Mouse (Mus musculus): ENCODE results near the gene Tox2. TPM values are rescaled to one million over a fixed set of nuclear protein-coding genes. Genes with fewer than 3 reads are reported as not detected.

The Tox2 gene
- polyA plus RNA-seq, 1 experiment: 14.6 TPM

- Histone ChIP-seq H3K4me3 (ENCODE audit: control insufficient read depth, low read depth, low read length) (no peak overlapping the region), H3K27ac (ENCODE audit: control insufficient read depth, insufficient read depth, low read depth, low read length) (no peak overlapping the region; the same call in 1 of the 2 replicates), H3K27me3 (ENCODE audit: control insufficient read depth, insufficient read depth, low read length) (no peaks in the 10 kb centered on the region), H3K4me1 (ENCODE audit: control insufficient read depth, insufficient read depth, low read length) (no peaks in the 10 kb centered on the region), H3K36me3 (ENCODE audit: control insufficient read depth, insufficient read depth, low read length) (no peaks in the 10 kb centered on the region)
- TF ChIP-seq POLR2A (IDR thresholded peaks at IDR 0.05; ENCODE audit: control insufficient read depth, low read depth, low read length) (no peak), CTCF (IDR thresholded peaks at IDR 0.05; ENCODE audit: control insufficient read depth, insufficient read depth, insufficient replicate concordance, low read depth, low read length) (no peak)
Observed at GRCm38 (mm10) chr2:163195106-163195833, 7.7 kb upstream of the Tox2 start.

- Histone ChIP-seq H3K36me3 (ENCODE audit: control insufficient read depth, insufficient read depth, low read length) (no peaks in the 10 kb centered on the region), H3K27me3 (ENCODE audit: control insufficient read depth, insufficient read depth, low read length) (no peaks in the 10 kb centered on the region), H3K27ac (ENCODE audit: control insufficient read depth, insufficient read depth, low read depth, low read length) (no peak overlapping the region), H3K4me3 (ENCODE audit: control insufficient read depth, low read depth, low read length) (no peak overlapping the region), H3K4me1 (ENCODE audit: control insufficient read depth, insufficient read depth, low read length) (no peaks in the 10 kb centered on the region)
- TF ChIP-seq POLR2A (IDR thresholded peaks at IDR 0.05; ENCODE audit: control insufficient read depth, low read depth, low read length): no peak
- TF ChIP-seq CTCF (IDR thresholded peaks at IDR 0.05; ENCODE audit: control insufficient read depth, insufficient read depth, insufficient replicate concordance, low read depth, low read length): no peak
Observed at GRCm38 (mm10) chr2:163195834-163196145, 7.1 kb upstream of the Tox2 start.

GRCm38 (mm10) chr2:163201897-163202296 lies 1.0 kb upstream of the Tox2 start:
- no peaks in the 10 kb centered on the region for H3K36me3 ChIP-seq (ENCODE audit: control insufficient read depth, insufficient read depth, low read length)
- no peaks in the 10 kb centered on the region; the same call in 1 of the 2 replicates for H3K27me3 ChIP-seq (ENCODE audit: control insufficient read depth, insufficient read depth, low read length)
- H3K27ac ChIP-seq (ENCODE audit: control insufficient read depth, insufficient read depth, low read depth, low read length): no peak overlapping the region
- peaks cover 21% of the 10 kb centered on the region for H3K4me1 ChIP-seq (ENCODE audit: control insufficient read depth, insufficient read depth, low read length)
- TF ChIP-seq POLR2A (IDR thresholded peaks at IDR 0.05; ENCODE audit: control insufficient read depth, low read depth, low read length) (no peak), CTCF (IDR thresholded peaks at IDR 0.05; ENCODE audit: control insufficient read depth, insufficient read depth, insufficient replicate concordance, low read depth, low read length) (no peak)
- no peak overlapping the region for H3K4me3 ChIP-seq (ENCODE audit: control insufficient read depth, low read depth, low read length)

- Histone ChIP-seq H3K36me3 (ENCODE audit: control insufficient read depth, insufficient read depth, low read length) (no peaks in the 10 kb centered on the region), H3K4me1 (ENCODE audit: control insufficient read depth, insufficient read depth, low read length) (peaks cover 21% of the 10 kb centered on the region), H3K4me3 (ENCODE audit: control insufficient read depth, low read depth, low read length) (no peak overlapping the region; the same call in 1 of the 2 replicates), H3K27ac (ENCODE audit: control insufficient read depth, insufficient read depth, low read depth, low read length) (no peak overlapping the region), H3K27me3 (ENCODE audit: control insufficient read depth, insufficient read depth, low read length) (no peaks in the 10 kb centered on the region; the same call in 1 of the 2 replicates)
- TF ChIP-seq POLR2A (IDR thresholded peaks at IDR 0.05; ENCODE audit: control insufficient read depth, low read depth, low read length) (no peak), CTCF (IDR thresholded peaks at IDR 0.05; ENCODE audit: control insufficient read depth, insufficient read depth, insufficient replicate concordance, low read depth, low read length) (no peak)
Observed at GRCm38 (mm10) chr2:163202553-163202883, 407 bp upstream of the Tox2 start.

GRCm38 (mm10) chr2:163203635-163204547 lies 966 bp downstream of the Tox2 start:
- Histone ChIP-seq H3K4me1 (ENCODE audit: control insufficient read depth, insufficient read depth, low read length) (peaks cover 21% of the 10 kb centered on the region), H3K36me3 (ENCODE audit: control insufficient read depth, insufficient read depth, low read length) (no peaks in the 10 kb centered on the region), H3K27me3 (ENCODE audit: control insufficient read depth, insufficient read depth, low read length) (no peaks in the 10 kb centered on the region; the same call in 1 of the 2 replicates), H3K27ac (ENCODE audit: control insufficient read depth, insufficient read depth, low read depth, low read length) (no peak overlapping the region), H3K4me3 (ENCODE audit: control insufficient read depth, low read depth, low read length) (peak overlapping the region; percentile 37)
- TF ChIP-seq POLR2A (IDR thresholded peaks at IDR 0.05; ENCODE audit: control insufficient read depth, low read depth, low read length): no peak; the same call in 1 of the 2 replicates
- no peak for TF ChIP-seq CTCF (IDR thresholded peaks at IDR 0.05; ENCODE audit: control insufficient read depth, insufficient read depth, insufficient replicate concordance, low read depth, low read length)

GRCm38 (mm10) chr2:163204548-163205261 lies 1.8 kb downstream of the Tox2 start:
- TF ChIP-seq CTCF (IDR thresholded peaks at IDR 0.05; ENCODE audit: control insufficient read depth, insufficient read depth, insufficient replicate concordance, low read depth, low read length): no peak
- TF ChIP-seq POLR2A (IDR thresholded peaks at IDR 0.05; ENCODE audit: control insufficient read depth, low read depth, low read length): no peak; the same call in 1 of the 2 replicates

GRCm38 (mm10) chr2:163205262-163205647 lies 2.3 kb downstream of the Tox2 start:
- Histone ChIP-seq H3K27me3 (ENCODE audit: control insufficient read depth, insufficient read depth, low read length) (no peaks in the 10 kb centered on the region; the same call in 1 of the 2 replicates), H3K36me3 (ENCODE audit: control insufficient read depth, insufficient read depth, low read length) (no peaks in the 10 kb centered on the region), H3K4me3 (ENCODE audit: control insufficient read depth, low read depth, low read length) (no peak overlapping the region), H3K4me1 (ENCODE audit: control insufficient read depth, insufficient read depth, low read length) (peaks cover 21% of the 10 kb centered on the region), H3K27ac (ENCODE audit: control insufficient read depth, insufficient read depth, low read depth, low read length) (no peak overlapping the region)
- TF ChIP-seq POLR2A (IDR thresholded peaks at IDR 0.05; ENCODE audit: control insufficient read depth, low read depth, low read length): no peak
- TF ChIP-seq CTCF (IDR thresholded peaks at IDR 0.05; ENCODE audit: control insufficient read depth, insufficient read depth, insufficient replicate concordance, low read depth, low read length): no peak

More at GRCm38 (mm10) chr2:163204548-163205261, 1.8 kb downstream of the Tox2 start:
- no peaks in the 10 kb centered on the region for H3K36me3 ChIP-seq (ENCODE audit: control insufficient read depth, insufficient read depth, low read length)
- peak overlapping the region; percentile 37 for H3K4me3 ChIP-seq (ENCODE audit: control insufficient read depth, low read depth, low read length)
- H3K4me1 ChIP-seq (ENCODE audit: control insufficient read depth, insufficient read depth, low read length): peaks cover 21% of the 10 kb centered on the region
- no peak overlapping the region for H3K27ac ChIP-seq (ENCODE audit: control insufficient read depth, insufficient read depth, low read depth, low read length)
- no peaks in the 10 kb centered on the region; the same call in 1 of the 2 replicates for H3K27me3 ChIP-seq (ENCODE audit: control insufficient read depth, insufficient read depth, low read length)
